Mouse (Mus musculus) lung, postnatal 0 days (tissue): ENCODE results near the gene Ott. TPM values are rescaled to one million over a fixed set of nuclear protein-coding genes. Genes with fewer than 3 reads are reported as not detected.
"Not testable (repeated sequence)": the region's sequence is repeated elsewhere in the genome, so short reads cannot be mapped to it uniquely, and the experiment has no call there.

ENCODE experiments used
- ATAC-seq: fragments of 200-750 bp; cut with Nextera tagmentation; 2 replicates; pipeline ENCODE4 v1.8.0; 2017; ENCODE audit warnings: moderate library complexity
- DNase-seq: peaks from one replicate; pipeline ENCODE4 v3.0.0-alpha.2; 2016; ENCODE audit warnings: low spot score
- H3K27ac ChIP-seq: fragments of 300-500 bp; sonication (generic); 2 replicates; pipeline ENCODE4 v1.5.1; 2014; ENCODE audit warnings: antibody characterized with exemption, mild to moderate bottlenecking, low read length, mixed read lengths
- H3K27me3 ChIP-seq: fragments of 300-500 bp; sonication (generic); replicated peaks from 2 replicates; pipeline ENCODE4 v1.6.1; 2014; ENCODE audit warnings: low read length, mixed read lengths; ENCODE audit not compliant: insufficient read depth
- H3K36me3 ChIP-seq: fragments of 300-500 bp; sonication (generic); 2 replicates; pipeline ENCODE4 v1.6.1; 2014; ENCODE audit warnings: low read length, mixed read lengths; ENCODE audit not compliant: insufficient read depth
- H3K4me1 ChIP-seq: fragments of 300-500 bp; sonication (generic); 2 replicates; pipeline ENCODE4 v1.6.1; 2014; ENCODE audit warnings: antibody characterized with exemption, low read depth, low read length, mixed read lengths; ENCODE audit not compliant: insufficient read depth
- H3K4me2 ChIP-seq: fragments of 300-500 bp; sonication (generic); replicated peaks from 2 replicates; pipeline ENCODE4 v1.6.1; 2014; ENCODE audit warnings: low read depth, mild to moderate bottlenecking, low read length, moderate library complexity, mixed read lengths
- H3K4me3 ChIP-seq: fragments of 300-500 bp; sonication (generic); 2 replicates; pipeline ENCODE4 v1.5.1; 2014; ENCODE audit warnings: low read depth, low read length
- H3K9ac ChIP-seq: fragments of 300-500 bp; sonication (generic); replicated peaks from 2 replicates; pipeline ENCODE4 v1.6.1; 2014; ENCODE audit warnings: low read depth, mild to moderate bottlenecking
- H3K9me3 ChIP-seq: fragments of 300-500 bp; sonication (generic); 2 replicates; pipeline ENCODE4 v1.6.1; 2016; ENCODE audit warnings: low read length, mixed read lengths
- WGBS: fragments of 180-500 bp; shearing (Covaris S2); extraction: QIAGEN DNeasy Blood & Tissue Kit; methylation state at CpG from one replicate; pipeline ENCODE4 v1.1.7; 2014; 5-methylcytosine and 5-hydroxymethylcytosine counted together
- polyA plus RNA-seq: library from polyadenylated mRNA; unstranded; fragments of >200 nt; fragmentation: Nextera tagmentation; extraction: Ambion mirVana; gene quantifications from 2 replicates; pipeline ENCODE4 v1.2.1, GENCODE M21; 2015

Gene Ott
- not detected in 2 replicates for polyA plus RNA-seq

DNA sequence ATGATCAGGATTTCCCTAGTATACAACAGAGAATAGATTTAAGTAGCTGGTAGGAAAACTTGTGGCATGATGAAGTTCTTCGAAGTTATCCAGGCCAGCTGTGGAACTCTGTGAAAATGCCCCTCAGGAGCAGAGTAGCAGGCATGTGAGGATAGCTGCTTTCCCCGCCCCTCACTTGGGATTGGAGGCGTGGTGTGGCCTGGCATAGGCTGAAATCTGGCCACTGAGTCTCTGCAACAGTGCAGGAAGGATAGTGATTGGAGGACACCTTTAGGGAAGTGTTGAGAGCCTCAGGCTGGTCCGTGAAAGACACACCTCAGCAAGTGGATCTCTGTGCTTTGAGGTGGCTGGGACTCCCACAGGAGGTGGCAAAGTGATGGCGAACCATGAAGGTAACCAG is at the start of gene Ott:
TSS of gene Ott (plus strand) at position 301 of the 400 bp plus-strand sequence.
- H3K9me3 ChIP-seq, H3K9ac ChIP-seq, ATAC-seq, H3K27ac ChIP-seq, H3K27me3 ChIP-seq, H3K4me2 ChIP-seq, DNase-seq, H3K4me3 ChIP-seq, H3K4me1 ChIP-seq, H3K36me3 ChIP-seq: not testable (repeated sequence)
- no CpG with 5 or more reads among the region's 5 CpGs for WGBS

Other genes with a start within 250 kb of the Ott start
- not detected in 2 replicates for gene Luzp4, start 216.6 kb upstream of the Ott start, polyA plus RNA-seq
- gene Gm15093, start 198.1 kb downstream of the Ott start, polyA plus RNA-seq, result not detected in 2 replicates